Mouse (Mus musculus) ES-Bruce4 (cell line): Measurements from ENCODE around the gene Sgca. TPM values are rescaled to one million over a fixed set of nuclear protein-coding genes. Genes with fewer than 3 reads are reported as not detected.

Source experiments
- H3K27ac ChIP-seq: 2 replicates; pipeline ENCODE4 v1.5.1; 2012; ENCODE audit warnings: low read length, inconsistent platforms; ENCODE audit not compliant: insufficient read depth
- H3K27me3 ChIP-seq: 2 replicates; pipeline ENCODE4 v1.6.1; 2012; ENCODE audit warnings: mild to moderate bottlenecking, low read length, inconsistent platforms; ENCODE audit not compliant: control insufficient read depth, poor library complexity, insufficient read depth, severe bottlenecking
- H3K36me3 ChIP-seq: 2 replicates; pipeline ENCODE4 v1.6.1; 2012; ENCODE audit warnings: inconsistent platforms, mild to moderate bottlenecking, low read length, moderate library complexity; ENCODE audit not compliant: control insufficient read depth, poor library complexity, insufficient read depth, severe bottlenecking
- H3K4me1 ChIP-seq: one replicate; pipeline ENCODE4 v1.8.1; 2011; ENCODE audit warnings: low read length; ENCODE audit not compliant: control insufficient read depth, insufficient read depth
- H3K4me3 ChIP-seq: 2 replicates; pipeline ENCODE4 v1.5.1; 2011; ENCODE audit warnings: low read depth, mild to moderate bottlenecking, low read length
- H3K9ac ChIP-seq: 2 replicates; pipeline ENCODE4 v1.6.1; 2012; ENCODE audit warnings: low read depth, mild to moderate bottlenecking, inconsistent platforms; ENCODE audit not compliant: poor library complexity, severe bottlenecking
- H3K9me3 ChIP-seq: replicated peaks from 2 replicates; pipeline ENCODE4 v1.6.1; 2012; ENCODE audit warnings: mild to moderate bottlenecking, low read length, inconsistent platforms; ENCODE audit not compliant: control insufficient read depth, poor library complexity, insufficient read depth, severe bottlenecking
- CTCF ChIP-seq: IDR thresholded peaks from one replicate; pipeline ENCODE4 v1.8.1; 2011; ENCODE audit warnings: low read depth, low read length
- EP300 ChIP-seq: IDR thresholded peaks from 2 replicates; pipeline ENCODE4 v1.6.1; 2011; ENCODE audit warnings: low read depth, low read length; ENCODE audit not compliant: insufficient read depth
- POLR2A ChIP-seq: IDR thresholded peaks from one replicate; pipeline ENCODE4 v1.8.1; 2011; ENCODE audit warnings: low read length; ENCODE audit not compliant: insufficient read depth
- polyA plus RNA-seq: library from polyadenylated mRNA; stranded (reverse); fragments of >200 nt; gene quantifications from 2 replicates; pipeline ENCODE4 v1.2.4, GENCODE M21; 2011; ENCODE audit warnings: low read depth; ENCODE audit not compliant: missing spikeins, insufficient read depth, insufficient read length

The Sgca gene
- polyA plus RNA-seq, 1 experiment, result not detected

DNA sequence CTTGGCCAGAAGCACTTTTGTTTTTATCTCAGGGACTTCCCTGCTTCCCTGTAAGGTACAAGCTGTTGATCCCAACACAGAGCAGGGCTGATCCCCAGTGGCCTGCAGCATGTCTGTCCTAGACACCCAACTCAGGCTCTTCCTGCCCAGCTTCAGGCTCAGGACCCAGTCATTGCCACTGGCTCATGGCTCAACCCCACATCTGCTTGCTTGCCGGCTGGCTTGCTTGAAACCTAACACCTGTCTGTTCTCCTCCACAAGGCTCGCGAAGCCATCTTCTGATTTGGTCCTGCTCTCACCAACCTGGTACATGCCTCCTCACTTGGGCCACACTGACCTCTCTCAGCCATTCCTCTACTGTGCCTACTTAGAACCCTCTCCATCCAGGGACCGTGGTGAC, 46.0 kb downstream of the Sgca start:
- no peaks in the 10 kb centered on the region for H3K36me3 ChIP-seq
- no peak overlapping the region for H3K4me3 ChIP-seq
- H3K9ac ChIP-seq, result no peak overlapping the region
- H3K4me1 ChIP-seq, result no peaks in the 10 kb centered on the region
- H3K9me3 ChIP-seq, result no peaks in the 10 kb centered on the region
- no peaks in the 10 kb centered on the region; the same call in 1 of the 2 replicates for H3K27me3 ChIP-seq
- H3K27ac ChIP-seq, result no peak overlapping the region
- TF ChIP-seq POLR2A (no peak), CTCF (no peak), EP300 (no peak)

DNA sequence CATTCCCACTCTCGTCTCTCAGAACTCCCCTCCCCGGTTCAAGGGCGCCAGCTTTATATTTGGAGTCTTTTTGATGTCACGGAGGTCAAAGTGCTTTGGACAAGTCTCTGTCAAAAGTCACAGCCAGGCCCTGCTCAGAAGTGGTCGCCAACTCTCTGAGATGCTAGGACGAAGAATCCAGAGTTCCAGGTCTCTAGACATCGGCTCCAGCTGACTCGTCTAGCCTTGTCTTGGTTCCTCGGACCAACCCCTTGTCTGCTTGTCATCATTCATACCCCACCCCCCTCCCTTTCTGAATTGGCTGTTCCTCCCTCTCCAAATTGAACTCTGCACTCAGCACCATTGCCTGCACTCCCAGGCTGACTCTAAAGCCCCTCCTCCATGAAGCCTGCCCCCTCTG, 46.5 kb downstream of the Sgca start:
- Histone ChIP-seq H3K9me3 (no peaks in the 10 kb centered on the region), H3K27me3 (no peaks in the 10 kb centered on the region), H3K9ac (no peak overlapping the region), H3K4me1 (no peaks in the 10 kb centered on the region), H3K27ac (no peak overlapping the region), H3K36me3 (no peaks in the 10 kb centered on the region), H3K4me3 (no peak overlapping the region)
- TF ChIP-seq EP300 (no peak), CTCF (no peak), POLR2A (no peak)

DNA sequence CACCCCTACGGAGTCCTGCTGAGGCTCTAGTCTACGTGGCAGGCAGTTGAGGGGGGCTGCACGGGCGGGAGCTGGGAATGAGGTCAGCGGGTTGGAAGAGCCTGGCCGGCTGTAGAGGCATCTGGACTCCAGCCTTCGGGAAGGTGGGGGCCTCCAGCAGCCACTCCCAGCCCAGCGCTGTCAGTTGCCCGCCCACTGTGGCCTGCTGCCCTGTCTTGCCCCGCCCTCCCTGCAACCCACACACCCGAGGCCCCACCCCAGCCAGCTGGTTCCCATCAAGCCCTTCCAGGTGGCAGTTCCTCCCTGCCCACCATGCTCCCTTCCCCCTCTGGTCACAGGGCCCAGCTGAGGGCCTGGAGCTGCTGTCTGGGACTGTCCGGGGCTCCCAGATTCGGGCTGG, 47.3 kb downstream of the Sgca start:
- H3K4me3 ChIP-seq, result no peak overlapping the region
- H3K4me1 ChIP-seq, result no peaks in the 10 kb centered on the region
- H3K36me3 ChIP-seq, result no peaks in the 10 kb centered on the region
- H3K9ac ChIP-seq, result no peak overlapping the region
- no peak overlapping the region for H3K27ac ChIP-seq
- no peak for TF ChIP-seq EP300
- TF ChIP-seq POLR2A, result no peak
- no peak for TF ChIP-seq CTCF
- H3K27me3 ChIP-seq, result no peaks in the 10 kb centered on the region
- H3K9me3 ChIP-seq, result no peaks in the 10 kb centered on the region

DNA sequence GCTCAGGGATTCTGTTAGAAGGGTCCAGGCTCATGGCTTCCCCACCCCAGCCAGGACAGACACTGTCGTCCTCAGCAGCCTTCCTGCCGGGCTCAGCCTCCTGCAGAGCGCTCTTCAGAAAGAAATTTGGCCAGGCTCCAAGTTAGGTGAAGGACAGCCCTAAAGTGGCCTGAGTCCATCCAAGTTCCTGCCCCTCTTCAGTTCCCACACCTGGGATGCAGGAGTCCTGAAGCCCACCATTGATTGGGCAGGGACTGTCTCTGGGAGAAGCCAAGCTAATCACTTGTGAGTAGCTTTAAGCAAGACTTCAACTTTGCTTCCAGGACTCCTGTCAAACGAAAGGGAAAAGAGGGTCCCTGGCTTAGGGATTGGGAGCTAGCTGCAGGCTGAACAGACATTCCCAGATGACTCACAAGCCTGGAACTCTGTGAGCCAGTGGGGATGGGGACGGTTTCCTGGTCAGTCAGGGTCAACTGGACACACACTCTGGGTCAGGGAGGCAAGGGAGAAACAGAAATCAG, 48.3 kb downstream of the Sgca start:
- Histone ChIP-seq H3K4me1 (no peaks in the 10 kb centered on the region), H3K4me3 (no peak overlapping the region)
- no peak for TF ChIP-seq CTCF
- no peak for TF ChIP-seq EP300
- TF ChIP-seq POLR2A, result no peak

DNA sequence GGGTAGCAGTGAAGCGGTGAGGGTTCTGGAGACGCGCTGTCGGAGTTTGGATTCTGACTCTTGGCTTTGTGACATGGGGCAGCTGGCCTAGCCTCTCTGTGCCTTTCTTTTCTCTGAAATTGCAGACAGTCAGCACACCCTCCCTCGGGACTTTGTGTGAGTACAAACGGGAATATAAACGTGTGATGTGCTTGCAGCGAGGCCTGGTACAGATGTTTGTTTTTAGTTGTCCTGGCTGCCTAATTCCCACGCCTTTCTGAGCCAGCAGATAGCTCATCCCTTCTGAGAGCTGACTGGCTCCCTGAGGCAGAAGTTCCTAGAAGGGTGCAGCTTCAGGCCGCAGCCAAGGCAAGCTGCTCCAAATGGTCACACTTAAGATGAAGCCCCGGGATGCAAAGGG, 49.7 kb downstream of the Sgca start:
- H3K9me3 ChIP-seq, result no peaks in the 10 kb centered on the region
- no peaks in the 10 kb centered on the region for H3K36me3 ChIP-seq
- no peak overlapping the region for H3K9ac ChIP-seq
- no peaks in the 10 kb centered on the region; the same call in 1 of the 2 replicates for H3K27me3 ChIP-seq
- no peak for TF ChIP-seq CTCF
- TF ChIP-seq EP300, result no peak
- no peak for TF ChIP-seq POLR2A
- no peak overlapping the region for H3K4me3 ChIP-seq
- H3K4me1 ChIP-seq, result no peaks in the 10 kb centered on the region
- H3K27ac ChIP-seq, result no peak overlapping the region

More for the DNA sequence above, 48.3 kb downstream of the Sgca start:
- no peak overlapping the region for H3K9ac ChIP-seq
- H3K36me3 ChIP-seq, result no peaks in the 10 kb centered on the region
- H3K27ac ChIP-seq, result no peak overlapping the region
- H3K9me3 ChIP-seq, result no peaks in the 10 kb centered on the region
- H3K27me3 ChIP-seq, result no peaks in the 10 kb centered on the region; the same call in 1 of the 2 replicates

DNA sequence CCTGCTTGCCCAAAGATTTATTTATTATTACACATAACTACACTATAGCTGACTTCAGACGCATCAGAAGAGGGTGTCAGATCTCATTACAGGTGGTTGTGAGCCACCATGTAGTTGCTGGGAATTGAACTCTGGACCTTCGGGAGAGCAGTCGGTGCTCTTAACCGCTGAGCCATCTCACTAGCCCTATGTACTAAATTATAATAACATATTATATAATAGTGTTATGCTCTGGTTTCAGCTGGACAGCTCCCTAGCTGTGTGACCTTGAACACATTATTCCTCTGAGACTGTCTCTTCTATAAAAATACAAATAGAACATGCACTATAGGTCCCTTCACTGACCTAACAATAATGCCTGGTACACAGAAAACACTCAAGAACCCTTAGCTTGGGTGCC, 51.1 kb downstream of the Sgca start:
- H3K27ac ChIP-seq, result no peak overlapping the region
- no peaks in the 10 kb centered on the region for H3K9me3 ChIP-seq
- H3K4me3 ChIP-seq, result no peak overlapping the region
- no peaks in the 10 kb centered on the region; the same call in 1 of the 2 replicates for H3K27me3 ChIP-seq
- no peak overlapping the region for H3K9ac ChIP-seq
- no peaks in the 10 kb centered on the region for H3K4me1 ChIP-seq
- no peaks in the 10 kb centered on the region for H3K36me3 ChIP-seq
- TF ChIP-seq POLR2A (no peak), EP300 (no peak), CTCF (no peak)
